Mouse (Mus musculus) inflammation-experienced regulatory T-cells, adult 16 weeks (primary cell): ENCODE measurements around the gene Usp13. TPM values are rescaled to one million over a fixed set of nuclear protein-coding genes. Genes with fewer than 3 reads are reported as not detected.

Experiments
- polyA plus RNA-seq: library from polyadenylated mRNA; unstranded; fragments of 100-300 nt; shearing (Covaris generic); gene quantifications from one replicate; pipeline ENCODE4 v1.2.1, GENCODE M21; 2017

The Usp13 gene
- not detected for polyA plus RNA-seq

DNA sequence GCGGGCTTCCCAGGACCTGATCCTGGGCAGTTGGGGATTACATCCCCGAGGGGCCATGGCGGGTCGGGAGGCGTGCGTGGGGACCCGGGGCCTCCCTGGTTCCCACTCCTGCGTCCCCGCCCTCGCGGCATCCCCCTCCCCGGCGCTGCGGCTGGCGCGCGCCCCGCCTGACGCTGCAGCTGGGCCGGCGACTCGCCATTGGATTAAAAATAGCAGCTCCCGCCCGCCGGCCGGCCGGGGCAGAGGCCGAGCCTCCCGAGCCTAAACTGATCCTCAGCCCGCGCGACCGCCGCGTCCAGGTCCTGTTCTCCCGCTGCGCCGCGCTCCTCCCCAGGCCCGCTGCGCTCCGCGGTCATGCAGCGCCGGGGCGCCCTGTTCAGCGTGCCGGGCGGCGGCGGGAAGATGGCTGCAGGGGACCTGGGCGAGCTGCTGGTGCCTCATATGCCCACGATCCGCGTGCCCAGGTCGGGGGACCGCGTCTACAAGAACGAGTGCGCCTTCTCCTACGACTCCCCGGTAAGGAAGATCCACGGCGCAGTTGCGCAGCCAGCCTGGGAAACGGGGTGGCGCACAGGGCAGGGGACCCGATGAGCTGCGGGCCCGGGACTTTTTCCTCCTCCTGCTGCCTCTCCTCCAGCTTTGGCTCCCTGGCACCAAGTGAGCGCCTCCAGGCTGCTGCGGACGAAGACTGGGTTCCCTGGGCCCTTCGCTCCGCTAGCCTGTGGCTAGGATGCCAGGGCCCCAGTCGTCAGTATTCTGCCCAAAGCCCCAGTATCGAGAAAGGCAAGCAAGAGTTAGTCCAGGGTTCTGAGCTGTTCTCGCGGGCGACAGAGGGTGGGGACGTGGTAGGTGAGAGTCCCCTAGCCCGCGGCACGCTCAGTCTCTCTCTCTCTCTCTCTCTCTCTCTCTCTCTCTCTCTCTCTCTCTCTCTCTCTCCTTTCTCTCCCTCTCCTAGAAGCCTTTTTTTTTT, at the start of gene Usp13:
Gene Usp13, plus strand, starts transcription at position 190 of the 970 bp plus-strand sequence.

Other genes starting within 250 kb of the Usp13 start
- gene Gnb4, start 201.0 kb upstream of the Usp13 start, polyA plus RNA-seq, result 11.8 TPM
- 128 TPM for gene Actl6a, start 111.2 kb upstream of the Usp13 start, polyA plus RNA-seq
- gene Ndufb5, start 80.6 kb upstream of the Usp13 start, polyA plus RNA-seq, result 173 TPM
- gene Mrpl47, start 79.9 kb upstream of the Usp13 start, polyA plus RNA-seq, result 23.1 TPM